Comparison of ENCODE assay signal across 8 mouse cellular contexts in the genomic region with DNA sequence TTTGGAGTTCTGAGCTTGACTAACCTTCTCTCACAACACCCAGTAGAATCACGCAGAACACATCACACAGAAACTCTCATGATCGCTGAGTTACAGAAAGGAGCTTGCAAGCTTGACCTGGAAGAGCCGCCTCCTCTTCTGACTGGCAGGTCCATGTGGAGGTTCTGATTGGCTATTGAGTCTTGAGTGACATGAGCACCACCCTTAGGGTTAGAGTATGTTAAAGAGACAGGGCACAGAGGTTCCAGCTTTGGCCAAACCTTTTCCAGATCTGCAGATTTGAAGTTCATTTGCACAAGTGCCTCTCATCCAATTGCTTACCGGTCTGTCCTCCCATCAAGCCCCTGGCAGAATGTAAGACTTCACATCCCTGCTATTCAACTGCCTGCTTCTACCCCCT. TPM values are rescaled to one million over a fixed set of nuclear protein-coding genes. Genes with fewer than 3 reads are reported as not detected.
DNase-seq lines count a peak whose midpoint lies in the region; ATAC-seq and TF ChIP-seq lines count a peak whose summit lies in the region.
"Not testable (repeated sequence)": the region's sequence is repeated elsewhere in the genome, so short reads cannot be mapped to it uniquely, and the experiment has no call there.

A gene (minus strand): TSS at position 101 of the 400 bp plus-strand sequence.

- not testable (repeated sequence) for H3K4me1 ChIP-seq in bone marrow macrophage, adult 2 months (ENCODE audit: control insufficient read depth, insufficient read depth, low read length); embryonic facial prominence, embryonic 15.5 days; hindbrain, embryonic 10.5 days (replicated peaks); intestine, postnatal 0 days (replicated peaks; ENCODE audit: control insufficient read depth, insufficient read depth, low read length); limb, embryonic 14.5 days (ENCODE audit: control insufficient read depth, insufficient read depth, low read length); midbrain, embryonic 12.5 days; neural tube, embryonic 15.5 days

- not testable (repeated sequence) for H3K9ac ChIP-seq in embryonic facial prominence, embryonic 15.5 days; intestine, postnatal 0 days (ENCODE audit: low read depth, low read length); limb, embryonic 14.5 days (ENCODE audit: low read depth, low read length, severe bottlenecking); midbrain, embryonic 12.5 days (replicated peaks); neural tube, embryonic 15.5 days (replicated peaks)

- H3K9me3 ChIP-seq in embryonic facial prominence, embryonic 15.5 days (replicated peaks); hindbrain, embryonic 10.5 days; intestine, postnatal 0 days (ENCODE audit: control insufficient read depth); limb, embryonic 14.5 days (ENCODE audit: control insufficient read depth, low read length); midbrain, embryonic 12.5 days; neural tube, embryonic 15.5 days (replicated peaks): not testable (repeated sequence)

- H3K4me3 ChIP-seq in bone marrow macrophage, adult 2 months (ENCODE audit: insufficient read depth, low read length); embryonic facial prominence, embryonic 15.5 days (replicated peaks); hindbrain, embryonic 10.5 days; intestine, postnatal 0 days (ENCODE audit: low read depth, low read length); limb, embryonic 14.5 days (replicated peaks; ENCODE audit: low read length); midbrain, embryonic 12.5 days; neural tube, embryonic 15.5 days (replicated peaks): not testable (repeated sequence)

- not testable (repeated sequence) for ATAC-seq in embryonic facial prominence, embryonic 15.5 days (ENCODE audit: insufficient number of reproducible peaks, low FRiP score, low TSS enrichment, low read depth); intestine, postnatal 0 days; limb, embryonic 14.5 days (ENCODE audit: low FRiP score, low read depth); midbrain, embryonic 12.5 days (ENCODE audit: low FRiP score, low read depth); neural tube, embryonic 15.5 days (ENCODE audit: low FRiP score)

- H3K27me3 ChIP-seq in embryonic facial prominence, embryonic 15.5 days; hindbrain, embryonic 10.5 days (ENCODE audit: insufficient read depth, poor library complexity, severe bottlenecking); intestine, postnatal 0 days (replicated peaks; ENCODE audit: control insufficient read depth, insufficient read depth, low read length); limb, embryonic 14.5 days (ENCODE audit: control insufficient read depth, insufficient read depth, low read length); midbrain, embryonic 12.5 days; neural tube, embryonic 15.5 days (replicated peaks): not testable (repeated sequence)

- not testable (repeated sequence) for TF ChIP-seq POLR2A in bone marrow macrophage, adult 2 months (IDR thresholded peaks at IDR 0.05; ENCODE audit: borderline replicate concordance, low read depth, low read length); limb, embryonic 14.5 days (IDR thresholded peaks at IDR 0.05; ENCODE audit: borderline replicate concordance, extremely low read depth, insufficient read depth, insufficient read length)

- not testable (repeated sequence) for H3K27ac ChIP-seq in bone marrow macrophage, adult 2 months (ENCODE audit: insufficient read depth, low read depth, low read length); embryonic facial prominence, embryonic 15.5 days (replicated peaks); hindbrain, embryonic 10.5 days; intestine, postnatal 0 days (ENCODE audit: low read depth, low read length); limb, embryonic 14.5 days (replicated peaks; ENCODE audit: low read depth, low read length); midbrain, embryonic 12.5 days (replicated peaks); neural tube, embryonic 15.5 days (replicated peaks)

- no CpG with 5 or more reads among the region's 4 CpGs for WGBS in embryonic facial prominence, embryonic 15.5 days
- WGBS in hindbrain, embryonic 10.5 days: no CpG with 5 or more reads among the region's 4 CpGs
- WGBS in intestine, postnatal 0 days: no CpG with 5 or more reads among the region's 4 CpGs
- WGBS in limb, embryonic 14.5 days: no CpG with 5 or more reads among the region's 4 CpGs
- WGBS in midbrain, embryonic 12.5 days: no CpG with 5 or more reads among the region's 4 CpGs
- WGBS in neural tube, embryonic 15.5 days: no CpG with 5 or more reads among the region's 4 CpGs

- not testable (repeated sequence) for H3K36me3 ChIP-seq in embryonic facial prominence, embryonic 15.5 days; hindbrain, embryonic 10.5 days; intestine, postnatal 0 days (ENCODE audit: control insufficient read depth, insufficient read depth); limb, embryonic 14.5 days (ENCODE audit: control insufficient read depth, insufficient read depth, low read length); midbrain, embryonic 12.5 days; neural tube, embryonic 15.5 days

- not testable (repeated sequence) for DNase-seq in frontal cortex, adult 2 months (ENCODE audit: extremely low spot score in 1 of 2, low spot score in 1 of 2); hindbrain, embryonic 10.5 days (ENCODE audit: low spot score); limb, embryonic 14.5 days (ENCODE audit: low spot score)

- H3K4me2 ChIP-seq in embryonic facial prominence, embryonic 15.5 days (replicated peaks); intestine, postnatal 0 days (replicated peaks; ENCODE audit: low read depth); limb, embryonic 14.5 days (replicated peaks; ENCODE audit: low read depth, low read length, severe bottlenecking); midbrain, embryonic 12.5 days (replicated peaks); neural tube, embryonic 15.5 days: not testable (repeated sequence)

- not testable (repeated sequence) for TF ChIP-seq CTCF in bone marrow macrophage, adult 2 months (IDR thresholded peaks at IDR 0.05; ENCODE audit: low read depth, low read length); intestine, postnatal 0 days (IDR thresholded peaks at IDR 0.05; ENCODE audit: low read depth)

RNA-seq across cellular contexts. Expression of the gene that starts here (rescaled TPM):
- 2.6 and 17.2 TPM in 2 replicates for polyA plus RNA-seq in bone marrow macrophage, adult 2 months (2012; ENCODE audit: insufficient read depth, insufficient read length, missing spikeins)
- polyA plus RNA-seq in embryonic facial prominence, embryonic 15.5 days (2015; fragmentation: Nextera tagmentation; extraction: Ambion mirVana): 17.0 and 22.1 TPM in 2 replicates
- 15.7 and 16.8 TPM in 2 replicates for polyA plus RNA-seq in frontal cortex, adult 2 months (2012; rRNA removed)
- polyA plus RNA-seq in hindbrain, embryonic 10.5 days (2016; fragmentation: Nextera tagmentation; extraction: Ambion mirVana): 7.8 and 18.2 TPM in 2 replicates
- polyA plus RNA-seq in intestine, postnatal 0 days (2015; fragmentation: Nextera tagmentation; extraction: Ambion mirVana): 9.8 and 13.8 TPM in 2 replicates
- 12.5 and 17.5 TPM in 2 replicates for polyA plus RNA-seq in limb, embryonic 14.5 days (2012; rRNA removed)
- 13.5 and 19.3 TPM in 2 replicates for polyA plus RNA-seq in limb, embryonic 14.5 days (2014; fragmentation: Nextera tagmentation; extraction: Ambion mirVana)
- 18.3 and 34.1 TPM in 2 replicates for polyA plus RNA-seq in midbrain, embryonic 12.5 days (2016; fragmentation: Nextera tagmentation; extraction: Ambion mirVana)
- 12.3 and 28.7 TPM in 2 replicates for polyA plus RNA-seq in neural tube, embryonic 15.5 days (2015; fragmentation: Nextera tagmentation; extraction: Ambion mirVana)
